16 mouse cellular contexts compared by ENCODE assay signal in genomic region chr7:118079097-118079496, GRCm38 (mm10). TPM values are rescaled to one million over a fixed set of nuclear protein-coding genes. Genes with fewer than 3 reads are reported as not detected.
DNase-seq lines count a peak whose midpoint lies in the region; ATAC-seq and TF ChIP-seq lines count a peak whose summit lies in the region.
"Had no signal": no experiment of that assay in that cellular context is flagged by ENCODE, and none has a peak within 500 bp of the region (broad histone marks: within the 10 kb centered on the region; RNA-seq: fewer than 3 reads in every experiment).

No protein-coding gene starts in this region.

- no peak for ATAC-seq in forebrain, postnatal 0 days
- no peak for ATAC-seq in forebrain, embryonic 12.5 days (ENCODE audit: low FRiP score)
- ATAC-seq in lung, postnatal 0 days = no peak
- peak; percentile 52; the same call in 1 of the 2 replicates for ATAC-seq in erythroblast, adult 5-6 weeks (replicated peaks; ENCODE audit: low FRiP score, poor library complexity, severe bottlenecking)

- H3K4me2 ChIP-seq in forebrain, postnatal 0 days (ENCODE audit: low read depth) = no peak overlapping the region
- no peak overlapping the region for H3K4me2 ChIP-seq in forebrain, embryonic 12.5 days
- H3K4me2 ChIP-seq in lung, postnatal 0 days (replicated peaks; ENCODE audit: low read depth, low read length) = no peak overlapping the region
- H3K4me2 ChIP-seq: heart, embryonic 13.5 days; hindbrain, embryonic 13.5 days had no signal

- no peak overlapping the region for H3K27ac ChIP-seq in forebrain, postnatal 0 days (ENCODE audit: low read depth, low read length)
- H3K27ac ChIP-seq in forebrain, embryonic 12.5 days = no peak overlapping the region
- no peak overlapping the region for H3K27ac ChIP-seq in lung, postnatal 0 days (ENCODE audit: low read length)
- H3K27ac ChIP-seq: embryonic facial prominence, embryonic 10.5 days; heart, embryonic 13.5 days; hindbrain, embryonic 13.5 days had no signal

- 0 out of 2 replicates have a peak, but pooled peaks have one; percentile 20 for TF ChIP-seq CTCF in forebrain, postnatal 0 days (IDR thresholded peaks at IDR 0.05; ENCODE audit: low read depth)
- TF ChIP-seq CTCF in lung, postnatal 0 days (IDR thresholded peaks at IDR 0.05) = peak; percentile 29

- no peak overlapping the region for H3K4me3 ChIP-seq in forebrain, postnatal 0 days (ENCODE audit: low read depth, low read length)
- no peak overlapping the region for H3K4me3 ChIP-seq in forebrain, embryonic 12.5 days (replicated peaks)
- no peak overlapping the region for H3K4me3 ChIP-seq in lung, postnatal 0 days (ENCODE audit: low read depth, low read length)
- H3K4me3 ChIP-seq: embryonic facial prominence, embryonic 10.5 days; heart, embryonic 13.5 days; hindbrain, embryonic 13.5 days; megakaryocyte, embryonic 14.5 days had no signal

- no peaks in the 10 kb centered on the region for H3K36me3 ChIP-seq in forebrain, postnatal 0 days (ENCODE audit: insufficient read depth)
- H3K36me3 ChIP-seq in forebrain, embryonic 12.5 days (replicated peaks) = no peaks in the 10 kb centered on the region
- H3K36me3 ChIP-seq in lung, postnatal 0 days (ENCODE audit: insufficient read depth, low read length) = no peaks in the 10 kb centered on the region
- H3K36me3 ChIP-seq: embryonic facial prominence, embryonic 10.5 days; heart, embryonic 13.5 days; hindbrain, embryonic 13.5 days had no signal

- no peak for DNase-seq in forebrain, postnatal 0 days
- DNase-seq in lung, postnatal 0 days (ENCODE audit: low spot score) = no peak
- no peak for DNase-seq in lung, postnatal 14 days
- peak; percentile 47 for DNase-seq in ES-CJ7 (ENCODE audit: low read depth, low spot score)
- no peak for DNase-seq in right cerebral cortex, adult 18-20 months
- DNase-seq in frontal cortex, postnatal 36 days (ENCODE audit: low spot score in 2 of 2) = no peak
- DNase-seq: B cell, adult 2 months; cerebellum, adult 9-10 months; gastrocnemius, postnatal 10 days; lung, adult 18-20 months had no signal

- no peaks in the 10 kb centered on the region for H3K4me1 ChIP-seq in forebrain, postnatal 0 days (ENCODE audit: insufficient read depth)
- H3K4me1 ChIP-seq in forebrain, embryonic 12.5 days = no peaks in the 10 kb centered on the region
- H3K4me1 ChIP-seq in lung, postnatal 0 days (ENCODE audit: insufficient read depth, low read depth, low read length) = no peaks in the 10 kb centered on the region
- H3K4me1 ChIP-seq: heart, embryonic 13.5 days; hindbrain, embryonic 13.5 days; megakaryocyte, embryonic 14.5 days had no signal

- no peaks in the 10 kb centered on the region for H3K27me3 ChIP-seq in forebrain, postnatal 0 days (ENCODE audit: insufficient read depth, low read length)
- H3K27me3 ChIP-seq in forebrain, embryonic 12.5 days = no peaks in the 10 kb centered on the region
- no peaks in the 10 kb centered on the region for H3K27me3 ChIP-seq in lung, postnatal 0 days (replicated peaks; ENCODE audit: insufficient read depth, low read length)
- H3K27me3 ChIP-seq: heart, embryonic 13.5 days; hindbrain, embryonic 13.5 days had no signal

- H3K9ac ChIP-seq in forebrain, postnatal 0 days = no peak overlapping the region
- no peak overlapping the region for H3K9ac ChIP-seq in forebrain, embryonic 12.5 days
- H3K9ac ChIP-seq in lung, postnatal 0 days (replicated peaks; ENCODE audit: low read depth) = no peak overlapping the region
- H3K9ac ChIP-seq: heart, embryonic 13.5 days; hindbrain, embryonic 13.5 days had no signal

- WGBS in forebrain, postnatal 0 days = 93% methylated on average over 5 of the region's 5 CpGs
- 92% methylated on average over 5 of the region's 5 CpGs for WGBS in forebrain, embryonic 12.5 days
- 81% methylated on average over 5 of the region's 5 CpGs for WGBS in lung, postnatal 0 days

- no peak for TF ChIP-seq EP300 in lung, postnatal 0 days (IDR thresholded peaks at IDR 0.05)

- no peaks in the 10 kb centered on the region for H3K9me3 ChIP-seq in forebrain, postnatal 0 days (ENCODE audit: low read length)
- no peaks in the 10 kb centered on the region for H3K9me3 ChIP-seq in forebrain, embryonic 12.5 days
- H3K9me3 ChIP-seq in lung, postnatal 0 days (ENCODE audit: low read length) = no peaks in the 10 kb centered on the region
- H3K9me3 ChIP-seq: embryonic facial prominence, embryonic 10.5 days; heart, embryonic 13.5 days; hindbrain, embryonic 13.5 days had no signal

RNA-seq across cellular contexts. Expression of gene Rps15a, which starts 36.9 kb away (rescaled TPM):
- total RNA-seq in forebrain, postnatal 0 days (2014; rRNA removed) = 192 and 221 TPM in 2 replicates
- 384 and 597 TPM in 2 replicates for polyA plus RNA-seq in forebrain, postnatal 0 days (2015; fragmentation: Nextera tagmentation; extraction: Ambion mirVana)
- 576 and 579 TPM in 2 replicates for polyA plus RNA-seq in forebrain, embryonic 12.5 days (2016; fragmentation: Nextera tagmentation; extraction: Ambion mirVana)
- polyA plus RNA-seq in lung, postnatal 0 days (2015; fragmentation: Nextera tagmentation; extraction: Ambion mirVana) = 556 and 600 TPM in 2 replicates
- total RNA-seq in erythroblast, adult 5-6 weeks (2015; ENCODE audit: low replicate concordance) = 430 and 606 TPM in 2 replicates
- total RNA-seq in erythroblast, adult 5-6 weeks (2017; ENCODE audit: low replicate concordance) = 197 and 317 TPM in 2 replicates

RNA-seq across cellular contexts. Expression of gene Arl6ip1, which starts 50.4 kb away (rescaled TPM):
- 292 and 386 TPM in 2 replicates for total RNA-seq in forebrain, postnatal 0 days (2014; rRNA removed)
- polyA plus RNA-seq in forebrain, postnatal 0 days (2015; fragmentation: Nextera tagmentation; extraction: Ambion mirVana) = 588 and 659 TPM in 2 replicates
- 624 and 683 TPM in 2 replicates for polyA plus RNA-seq in forebrain, embryonic 12.5 days (2016; fragmentation: Nextera tagmentation; extraction: Ambion mirVana)
- 550 and 573 TPM in 2 replicates for polyA plus RNA-seq in lung, postnatal 0 days (2015; fragmentation: Nextera tagmentation; extraction: Ambion mirVana)
- total RNA-seq in erythroblast, adult 5-6 weeks (2015; ENCODE audit: low replicate concordance) = 103 and 110 TPM in 2 replicates
- total RNA-seq in erythroblast, adult 5-6 weeks (2017; ENCODE audit: low replicate concordance) = 82.2 and 113 TPM in 2 replicates
